Comparison of ENCODE assay signal across 13 mouse cellular contexts in genomic region chr13:103423417-103423816, GRCm38 (mm10).
DNase-seq lines count a peak whose midpoint lies in the region; ATAC-seq lines count a peak whose summit lies in the region.
"Had no signal": no experiment of that assay in that cellular context is flagged by ENCODE, and none has a peak within 500 bp of the region (broad histone marks: within the 10 kb centered on the region; RNA-seq: fewer than 3 reads in every experiment).

No protein-coding gene starts in this region.

- no peaks in the 10 kb centered on the region for H3K27me3 ChIP-seq in heart, embryonic 10.5 days (ENCODE audit: insufficient read depth, poor library complexity, severe bottlenecking)
- H3K27me3 ChIP-seq: liver, embryonic 15.5 days had no signal

- H3K4me3 ChIP-seq in heart, embryonic 10.5 days, result no peak overlapping the region
- H3K4me3 ChIP-seq: liver, embryonic 15.5 days had no signal

- H3K4me1 ChIP-seq in heart, embryonic 10.5 days, result no peaks in the 10 kb centered on the region
- H3K4me1 ChIP-seq: liver, embryonic 15.5 days had no signal

- no peaks in the 10 kb centered on the region for H3K36me3 ChIP-seq in heart, embryonic 10.5 days
- H3K36me3 ChIP-seq: liver, embryonic 15.5 days had no signal

- intact Hi-C loops in heart, postnatal 36 days (cut with DNase I), result no loop called here

- no peak overlapping the region for H3K27ac ChIP-seq in heart, embryonic 10.5 days
- H3K27ac ChIP-seq: liver, embryonic 15.5 days had no signal

- no peak for ATAC-seq in erythroblast, adult 5-6 weeks (replicated peaks; ENCODE audit: low FRiP score, poor library complexity, severe bottlenecking)
- ATAC-seq: intestine, embryonic 16.5 days had no signal

- no peaks in the 10 kb centered on the region for H3K9me3 ChIP-seq in heart, embryonic 10.5 days
- H3K9me3 ChIP-seq: liver, embryonic 15.5 days had no signal

- WGBS in heart, embryonic 10.5 days, result 86% methylated on average over 8 of the region's 8 CpGs

- DNase-seq in adrenal gland, postnatal 10 days, result peak; percentile 17
- DNase-seq in adrenal gland, postnatal 4 days (ENCODE audit: low spot score in 2 of 2), result no peak
- DNase-seq in heart, adult 8-10 months (ENCODE audit: low spot score), result peak; percentile 29
- DNase-seq in heart, embryonic 10.5 days (ENCODE audit: low spot score), result no peak
- peak; percentile 40 for DNase-seq in gastrocnemius, adult 18-20 months (ENCODE audit: low spot score)
- peak; percentile 34 to 37 for DNase-seq in heart, postnatal 36 days
- DNase-seq in right cerebral cortex, adult 18-20 months, result no peak
- DNase-seq: kidney, postnatal 14 days; lung, postnatal 4 days; midbrain, embryonic 14.5 days had no signal

Comparison
In these comparisons a context has a peak if more than half of its experiments do, and no peak if none do; other contexts are left out.
1. DNase-seq: peak in adrenal gland, postnatal 10 days (single experiment), heart, adult 8-10 months (single experiment), gastrocnemius, adult 18-20 months (single experiment) and heart, postnatal 36 days (2 of 2); none in adrenal gland, postnatal 4 days (0 of 2), heart, embryonic 10.5 days (single experiment) and right cerebral cortex, adult 18-20 months (single experiment).